Mouse (Mus musculus): ENCODE data around the gene Lemd1. TPM values are rescaled to one million over a fixed set of nuclear protein-coding genes. Genes with fewer than 3 reads are reported as not detected.

The Lemd1 gene
- polyA plus RNA-seq, 1 experiment from 2014 or later = 11.9 TPM

DNA sequence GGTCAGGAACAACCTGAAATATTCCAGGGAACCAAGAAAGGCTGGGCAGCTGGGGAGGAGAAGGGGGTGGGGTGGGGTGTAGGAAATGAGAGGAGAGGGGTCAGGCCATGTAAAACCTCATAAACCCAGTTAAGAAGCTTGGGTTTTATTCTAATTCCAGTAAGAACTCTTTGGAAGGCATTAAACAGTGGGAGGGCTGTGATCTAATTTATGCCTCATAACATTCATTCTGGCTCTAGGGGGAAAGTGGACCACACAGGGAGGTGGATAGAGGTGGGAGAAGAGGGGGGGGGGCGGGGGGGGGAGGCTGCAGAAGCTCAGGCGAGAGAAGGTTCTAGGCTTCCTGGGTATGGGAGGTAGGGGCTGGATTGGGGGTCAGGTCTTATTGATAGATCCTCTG is 19.6 kb upstream of the Lemd1 start:
- Histone ChIP-seq H3K27ac (no peak overlapping the region), H3K9ac (no peak overlapping the region), H3K27me3 (replicated peaks) (no peaks in the 10 kb centered on the region), H3K36me3 (no peaks in the 10 kb centered on the region), H3K9me3 (no peaks in the 10 kb centered on the region), H3K4me1 (peaks cover 18% of the 10 kb centered on the region), H3K4me3 (no peak overlapping the region), H3K4me2 (replicated peaks) (no peak overlapping the region)
- no peak for ATAC-seq (ENCODE audit: low FRiP score, low read depth)
- WGBS = 0% methylated on average over 2 of the region's 2 CpGs

DNA sequence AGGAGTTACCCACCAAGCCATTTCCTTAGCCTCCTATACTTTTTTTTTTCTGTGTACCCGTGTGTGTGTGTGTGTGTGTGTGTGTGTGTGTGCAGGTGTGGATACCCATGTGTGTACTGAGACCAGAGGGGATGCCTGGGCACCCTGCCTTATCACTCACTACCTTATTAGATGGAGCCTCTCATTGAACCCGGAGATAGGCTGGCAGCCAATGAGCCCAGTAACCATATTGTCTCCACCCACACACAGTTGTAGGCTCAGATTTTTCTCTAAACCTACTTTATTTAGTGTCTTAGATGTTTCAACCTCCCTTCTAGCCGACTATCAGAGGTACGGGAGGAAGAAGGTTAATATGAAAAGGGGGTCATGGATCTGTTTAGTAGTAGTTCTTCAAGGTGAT is 4.9 kb upstream of the Lemd1 start:
- no peak overlapping the region for H3K4me3 ChIP-seq
- peaks cover 8% of the 10 kb centered on the region for H3K4me1 ChIP-seq
- ATAC-seq (ENCODE audit: low FRiP score, low read depth) = no peak
- H3K9me3 ChIP-seq = no peaks in the 10 kb centered on the region
- 0 out of 2 replicates have a peak, but pooled peaks cover 4% of the 10 kb centered on the region for H3K27me3 ChIP-seq (replicated peaks)
- H3K9ac ChIP-seq = no peak overlapping the region
- H3K4me2 ChIP-seq (replicated peaks) = no peak overlapping the region
- H3K27ac ChIP-seq = no peak overlapping the region
- H3K36me3 ChIP-seq = no peaks in the 10 kb centered on the region
- WGBS = 84% methylated on average over 4 of the region's 4 CpGs

DNA sequence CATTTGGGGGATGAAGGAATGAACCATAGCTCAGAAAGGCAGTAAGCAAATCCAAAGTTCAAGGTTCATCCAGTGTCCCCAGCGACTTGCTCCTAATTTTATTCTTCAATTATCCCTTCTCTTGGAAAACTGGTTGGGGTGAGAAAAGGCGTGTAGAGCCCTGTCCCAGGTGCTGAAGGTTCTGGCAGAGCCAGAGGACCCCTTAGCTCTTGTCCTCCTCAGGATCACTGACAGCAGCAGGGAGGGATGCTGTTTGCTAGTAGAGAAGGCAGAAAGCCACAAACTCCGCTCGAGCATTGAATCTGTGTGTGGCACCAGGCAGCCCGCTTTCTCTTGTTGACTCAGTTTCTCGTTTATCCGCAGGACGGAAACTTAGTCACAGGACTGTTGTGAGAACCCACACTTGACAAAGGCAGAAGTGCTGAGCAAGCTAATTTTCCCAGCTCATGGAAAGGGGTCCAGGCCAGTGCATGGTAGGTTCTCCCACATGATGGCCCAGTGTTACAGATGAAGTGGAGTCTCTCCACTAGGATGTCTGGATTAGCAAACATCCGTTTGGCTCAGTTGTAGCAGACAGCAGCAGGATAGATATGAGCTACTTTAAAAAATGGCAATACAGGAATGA is 2.7 kb upstream of the Lemd1 start:
- peaks cover 4% of the 10 kb centered on the region; the same call in 1 of the 2 replicates for H3K27me3 ChIP-seq (replicated peaks)
- H3K9me3 ChIP-seq = no peaks in the 10 kb centered on the region
- no peak overlapping the region for H3K4me3 ChIP-seq
- H3K9ac ChIP-seq = no peak overlapping the region
- ATAC-seq (ENCODE audit: low FRiP score, low read depth) = no peak
- H3K36me3 ChIP-seq = no peaks in the 10 kb centered on the region
- H3K4me1 ChIP-seq = peaks cover 29% of the 10 kb centered on the region
- H3K27ac ChIP-seq = no peak overlapping the region
- no peak overlapping the region for H3K4me2 ChIP-seq (replicated peaks)
- WGBS = 62% methylated on average over 9 of the region's 9 CpGs

DNA sequence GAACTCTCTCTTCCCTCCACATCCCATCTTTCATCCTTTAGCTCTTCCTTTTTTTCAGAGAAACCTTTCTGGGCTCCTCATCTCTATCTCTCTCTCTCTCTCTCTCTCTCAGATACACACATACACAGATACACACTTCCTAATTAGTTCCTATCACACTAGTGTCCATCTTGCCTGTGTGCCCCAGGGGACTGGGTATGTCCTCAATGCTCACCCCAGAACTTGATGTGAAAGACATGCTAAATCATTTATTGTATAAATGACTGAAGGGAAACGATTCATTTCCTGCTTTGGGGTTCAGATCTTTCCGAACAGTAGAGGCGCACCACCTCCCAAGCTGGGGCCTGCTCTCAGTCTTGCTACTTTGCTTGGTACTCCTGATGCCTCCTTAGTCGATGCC is 2.0 kb upstream of the Lemd1 start:
- no peak for ATAC-seq (ENCODE audit: low FRiP score, low read depth)
- Histone ChIP-seq H3K36me3 (no peaks in the 10 kb centered on the region), H3K4me3 (no peak overlapping the region), H3K9me3 (no peaks in the 10 kb centered on the region), H3K4me2 (replicated peaks) (peak overlapping the region; percentile 69; the same call in 1 of the 2 replicates), H3K27me3 (replicated peaks) (peaks cover 4% of the 10 kb centered on the region; the same call in 1 of the 2 replicates), H3K9ac (no peak overlapping the region), H3K4me1 (peaks cover 36% of the 10 kb centered on the region), H3K27ac (peak overlapping the region; percentile 98; the same call in 1 of the 2 replicates)
- WGBS = 45% methylated on average over 4 of the region's 4 CpGs

DNA sequence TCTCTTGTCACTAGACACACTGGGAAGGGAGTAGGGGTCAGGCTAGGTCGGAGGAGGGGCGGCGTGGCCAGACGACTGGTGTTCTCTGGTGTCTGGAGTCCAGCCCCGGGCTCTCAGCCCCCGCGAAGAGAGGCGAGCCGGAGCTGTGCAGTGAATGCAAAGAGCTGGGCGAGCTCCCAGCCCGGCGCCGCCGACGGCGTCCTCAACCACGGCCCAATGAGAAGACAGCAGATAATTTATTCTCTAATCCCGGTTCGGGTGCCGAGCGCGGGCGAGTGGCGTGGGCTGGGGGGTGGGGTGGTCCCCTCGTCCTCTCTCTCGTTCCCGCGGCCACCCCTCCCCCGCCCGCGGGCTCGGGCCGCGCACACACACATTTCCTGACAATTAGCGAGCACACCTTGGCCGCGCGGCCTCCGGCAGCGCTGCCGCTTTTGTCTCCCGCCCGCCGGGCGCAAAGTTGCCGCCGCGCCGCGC is 1.2 kb upstream of the Lemd1 start:
- Histone ChIP-seq H3K9ac (peak overlapping the region; percentile 98), H3K4me3 (peak overlapping the region; percentile 79), H3K4me2 (replicated peaks) (peak overlapping the region; percentile 69), H3K36me3 (no peaks in the 10 kb centered on the region), H3K9me3 (no peaks in the 10 kb centered on the region), H3K4me1 (peaks cover 44% of the 10 kb centered on the region), H3K27ac (peak overlapping the region; percentile 98), H3K27me3 (replicated peaks) (peaks cover 4% of the 10 kb centered on the region; the same call in 1 of the 2 replicates)
- under 1% methylated on average over 50 of the region's 50 CpGs for WGBS
- ATAC-seq (ENCODE audit: low FRiP score, low read depth) = peak; percentile 80

DNA sequence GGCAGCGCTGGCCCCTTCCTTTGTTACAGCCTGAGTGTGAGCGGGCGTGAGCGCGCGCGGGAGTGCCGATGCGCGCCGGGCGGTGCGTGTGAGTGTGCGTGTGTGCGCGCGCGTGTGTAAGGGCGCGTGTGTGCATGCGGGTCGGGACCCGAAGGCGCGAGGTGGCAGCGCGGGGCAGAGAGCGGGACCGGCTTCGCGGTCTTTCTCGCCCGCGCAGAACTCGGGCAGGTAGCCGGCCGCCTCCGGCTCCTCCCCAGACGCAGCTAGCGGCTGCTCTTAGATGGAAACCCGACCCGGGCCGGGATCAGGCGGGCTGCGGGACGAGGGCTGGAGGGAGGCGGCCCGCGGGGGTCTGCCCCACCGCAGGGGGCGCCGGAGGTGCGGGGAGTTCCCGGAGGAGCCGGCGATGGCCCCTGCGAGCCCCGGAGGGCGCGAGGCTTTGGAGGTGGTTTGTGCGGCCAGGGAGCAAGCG is 574 bp upstream of the Lemd1 start:
- WGBS = under 1% methylated on average over 61 of the region's 62 CpGs
- peaks cover 4% of the 10 kb centered on the region; the same call in 1 of the 2 replicates for H3K27me3 ChIP-seq (replicated peaks)

DNA sequence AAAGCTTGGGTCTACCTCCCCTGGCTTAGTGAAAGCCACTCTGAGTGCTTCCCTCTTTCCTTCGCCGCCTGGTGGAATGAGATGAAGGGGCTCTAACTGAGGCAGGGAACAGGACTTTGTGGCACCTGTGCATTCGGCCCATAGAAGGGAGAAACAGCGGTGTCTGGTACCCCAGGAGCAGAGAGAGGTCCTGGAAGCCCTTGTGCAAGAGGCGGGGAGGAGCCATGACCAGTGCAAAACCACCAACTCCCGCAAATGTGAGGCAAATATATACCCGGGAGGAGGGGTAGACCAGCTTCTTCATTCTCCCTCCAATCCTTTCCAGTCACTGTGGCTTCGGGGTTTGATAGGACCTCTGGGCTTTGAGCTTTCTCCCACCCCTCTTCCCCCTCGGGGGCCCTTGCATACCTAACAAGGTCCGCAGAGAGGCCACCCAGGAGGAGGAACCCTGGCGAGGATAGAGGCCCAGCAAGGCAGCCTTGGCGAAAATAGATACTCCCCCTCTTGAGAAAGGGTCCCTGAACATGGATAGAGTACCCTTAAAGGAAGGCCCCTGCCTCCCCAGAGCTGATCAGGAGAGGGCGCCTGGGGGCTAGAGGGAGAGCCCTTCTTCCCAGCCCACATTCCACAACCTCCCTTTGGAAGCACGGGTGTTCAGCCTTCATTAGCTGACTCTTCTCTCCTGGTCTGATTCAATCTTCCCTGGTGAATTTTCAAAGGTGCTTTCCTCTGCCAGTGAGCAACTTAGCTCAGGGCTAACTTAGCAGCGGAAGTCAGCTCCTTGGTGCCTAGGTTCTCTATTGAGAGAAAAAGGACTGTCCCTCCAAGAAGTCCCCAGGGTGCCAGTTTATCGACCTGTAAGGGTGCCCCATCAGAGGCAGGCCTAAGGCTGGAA is 802 bp downstream of the Lemd1 start:
- Histone ChIP-seq H3K27ac (peak overlapping the region; percentile 98), H3K9me3 (no peaks in the 10 kb centered on the region), H3K4me1 (peaks cover 62% of the 10 kb centered on the region), H3K4me2 (replicated peaks) (peak overlapping the region; percentile 69), H3K36me3 (no peaks in the 10 kb centered on the region), H3K9ac (peak overlapping the region; percentile 98), H3K4me3 (peak overlapping the region; percentile 79), H3K27me3 (replicated peaks) (peaks cover 4% of the 10 kb centered on the region; the same call in 1 of the 2 replicates)
- WGBS = under 1% methylated on average over 16 of the region's 16 CpGs
- peak; percentile 32 for ATAC-seq (ENCODE audit: low FRiP score, low read depth)

More for the DNA sequence above, 574 bp upstream of the Lemd1 start:
- H3K4me2 ChIP-seq (replicated peaks) = peak overlapping the region; percentile 69
- ATAC-seq (ENCODE audit: low FRiP score, low read depth) = peak; percentile 27
- H3K9me3 ChIP-seq = no peaks in the 10 kb centered on the region
- H3K4me1 ChIP-seq = peaks cover 50% of the 10 kb centered on the region
- H3K4me3 ChIP-seq = peak overlapping the region; percentile 79
- no peaks in the 10 kb centered on the region for H3K36me3 ChIP-seq
- H3K27ac ChIP-seq = peak overlapping the region; percentile 98
- peak overlapping the region; percentile 98 for H3K9ac ChIP-seq

DNA sequence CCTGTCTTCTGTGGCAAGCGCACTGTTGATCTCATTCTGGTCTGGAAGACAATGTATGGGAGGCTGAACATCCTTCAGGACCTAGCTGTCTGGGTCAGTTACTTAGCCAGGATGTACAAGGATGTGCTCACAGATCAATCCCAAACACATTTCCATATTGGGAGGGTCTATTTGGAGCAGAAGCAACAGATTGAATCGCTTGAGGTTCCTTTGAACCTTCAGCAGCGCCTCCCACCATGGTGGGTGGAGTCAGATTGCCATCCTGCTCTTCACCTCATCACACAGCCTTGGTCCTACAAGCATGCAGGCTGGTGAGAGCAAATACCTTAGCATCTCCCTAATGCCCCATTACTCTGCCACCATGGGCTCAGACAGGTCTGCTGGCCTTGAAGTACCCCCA is 2.6 kb downstream of the Lemd1 start:
- Histone ChIP-seq H3K4me2 (replicated peaks) (peak overlapping the region; percentile 69), H3K36me3 (no peaks in the 10 kb centered on the region), H3K9ac (0 out of 2 replicates have a peak overlapping the region, but pooled peaks have one; percentile 98), H3K4me1 (peaks cover 77% of the 10 kb centered on the region), H3K27ac (no peak overlapping the region), H3K4me3 (no peak overlapping the region), H3K27me3 (replicated peaks) (peaks cover 4% of the 10 kb centered on the region; the same call in 1 of the 2 replicates), H3K9me3 (no peaks in the 10 kb centered on the region)
- WGBS = 63% methylated on average over 3 of the region's 3 CpGs
- ATAC-seq (ENCODE audit: low FRiP score, low read depth) = no peak

DNA sequence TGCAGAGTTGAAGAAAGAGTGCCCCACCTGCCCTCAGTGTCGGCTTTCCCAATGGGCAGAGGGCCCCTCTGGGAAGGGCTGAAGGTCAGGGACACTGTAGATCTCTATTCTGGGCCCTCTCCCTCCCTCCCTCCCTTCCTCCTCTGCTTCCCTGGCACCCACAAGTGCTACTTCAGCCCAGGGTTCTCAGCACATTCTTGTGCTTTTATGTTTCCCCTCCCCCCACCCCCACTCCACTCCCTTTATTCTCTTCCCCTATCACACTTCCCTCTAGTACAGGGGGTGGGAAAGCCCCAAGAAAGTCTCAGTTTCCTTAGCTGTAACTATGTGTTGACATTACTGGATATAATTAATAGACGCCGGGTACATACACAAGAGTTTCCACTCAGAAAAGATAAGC is 3.4 kb downstream of the Lemd1 start:
- Histone ChIP-seq H3K4me1 (peaks cover 79% of the 10 kb centered on the region), H3K36me3 (no peaks in the 10 kb centered on the region), H3K27ac (no peak overlapping the region), H3K4me3 (no peak overlapping the region), H3K27me3 (replicated peaks) (peaks cover 4% of the 10 kb centered on the region; the same call in 1 of the 2 replicates), H3K4me2 (replicated peaks) (peak overlapping the region; percentile 69), H3K9me3 (no peaks in the 10 kb centered on the region), H3K9ac (no peak overlapping the region)
- 49% methylated on average over 3 of the region's 3 CpGs for WGBS
- ATAC-seq (ENCODE audit: low FRiP score, low read depth) = no peak

DNA sequence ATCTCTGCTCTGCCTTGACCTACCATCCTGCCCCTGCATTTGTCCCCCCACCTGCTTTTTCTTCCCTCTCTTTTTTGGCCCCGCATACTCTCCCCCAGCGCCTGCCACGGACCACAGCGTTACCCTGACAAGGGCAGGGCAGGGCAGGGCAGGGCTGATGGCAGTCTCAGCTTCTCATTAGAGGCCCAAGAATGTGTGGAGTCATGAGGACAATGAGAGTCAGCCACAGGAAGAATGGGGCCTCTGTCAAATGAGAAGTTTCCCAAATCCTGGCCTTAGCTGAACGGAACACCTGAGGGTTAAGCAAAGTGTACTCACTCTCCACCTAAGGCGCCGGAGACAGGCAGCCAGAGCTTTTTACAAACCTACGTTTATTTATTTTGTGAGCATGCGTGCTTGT is 3.9 kb downstream of the Lemd1 start:
- Histone ChIP-seq H3K4me3 (no peak overlapping the region), H3K9ac (0 out of 2 replicates have a peak overlapping the region, but pooled peaks have one; percentile 40), H3K9me3 (no peaks in the 10 kb centered on the region), H3K4me1 (peaks cover 79% of the 10 kb centered on the region), H3K4me2 (replicated peaks) (peak overlapping the region; percentile 69), H3K27me3 (replicated peaks) (peaks cover 4% of the 10 kb centered on the region; the same call in 1 of the 2 replicates), H3K27ac (no peak overlapping the region), H3K36me3 (no peaks in the 10 kb centered on the region)
- no peak for ATAC-seq (ENCODE audit: low FRiP score, low read depth)
- 37% methylated on average over 9 of the region's 9 CpGs for WGBS

DNA sequence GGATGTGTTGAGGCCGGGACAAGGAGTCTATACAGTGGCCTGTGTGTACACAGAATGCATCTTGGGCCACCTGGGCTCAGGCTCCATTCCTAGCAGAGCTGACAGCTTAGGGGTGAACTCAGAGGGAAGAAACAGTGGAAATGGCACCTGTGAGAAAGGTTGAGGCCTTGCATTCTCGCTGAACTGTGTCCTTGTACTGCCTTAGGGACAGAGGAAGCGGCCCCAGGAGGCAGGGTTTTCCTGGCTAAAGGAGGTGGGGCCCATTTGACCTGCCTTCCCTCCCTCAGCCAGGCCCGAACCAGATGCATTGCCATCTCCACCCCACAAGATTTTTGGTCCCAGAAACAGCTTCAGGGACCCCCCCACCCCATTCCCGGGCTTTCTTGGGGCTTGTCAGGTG is 4.5 kb downstream of the Lemd1 start:
- no peaks in the 10 kb centered on the region for H3K36me3 ChIP-seq
- H3K4me3 ChIP-seq = no peak overlapping the region
- ATAC-seq (ENCODE audit: low FRiP score, low read depth) = no peak
- H3K9ac ChIP-seq = no peak overlapping the region
- H3K4me2 ChIP-seq (replicated peaks) = peak overlapping the region; percentile 34; the same call in 1 of the 2 replicates
- H3K9me3 ChIP-seq = no peaks in the 10 kb centered on the region
- 31% methylated on average over 5 of the region's 5 CpGs for WGBS
- H3K27me3 ChIP-seq (replicated peaks) = peaks cover 1% of the 10 kb centered on the region; the same call in 1 of the 2 replicates
- H3K4me1 ChIP-seq = peaks cover 83% of the 10 kb centered on the region
- no peak overlapping the region for H3K27ac ChIP-seq

DNA sequence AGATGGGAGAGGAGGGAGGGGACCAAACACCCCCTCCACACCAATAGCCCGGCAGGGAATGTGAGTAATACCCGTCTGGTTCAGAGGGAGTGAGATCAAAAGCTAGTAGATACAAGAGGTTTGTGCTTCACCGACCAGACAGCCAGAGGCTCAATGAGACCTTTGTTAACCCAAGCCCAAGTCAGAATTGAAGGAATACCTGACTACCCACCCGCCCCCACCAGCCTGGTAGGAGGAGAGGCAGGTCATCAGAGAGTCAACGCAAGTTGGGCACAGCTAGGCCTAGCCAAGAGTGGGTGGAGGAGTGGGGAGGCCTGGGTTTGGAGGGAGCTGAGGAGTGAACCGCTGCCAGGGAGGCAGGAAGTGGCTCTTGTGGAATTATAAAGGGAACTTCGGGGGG is 5.1 kb downstream of the Lemd1 start:
- H3K4me1 ChIP-seq = peaks cover 90% of the 10 kb centered on the region
- no peak overlapping the region for H3K9ac ChIP-seq
- H3K9me3 ChIP-seq = no peaks in the 10 kb centered on the region
- H3K4me3 ChIP-seq = no peak overlapping the region
- H3K27ac ChIP-seq = no peak overlapping the region
- 12% methylated on average over 7 of the region's 7 CpGs for WGBS
- H3K36me3 ChIP-seq = no peaks in the 10 kb centered on the region
- 0 out of 2 replicates have a peak overlapping the region, but pooled peaks have one; percentile 34 for H3K4me2 ChIP-seq (replicated peaks)
- no peaks in the 10 kb centered on the region; the same call in 1 of the 2 replicates for H3K27me3 ChIP-seq (replicated peaks)
- ATAC-seq (ENCODE audit: low FRiP score, low read depth) = no peak

Data from neural tube, embryonic 12.5 days (tissue).